Mouse (Mus musculus): ENCODE data around the gene Kif26a.

The Kif26a gene

GRCm38 (mm10) chr12:112210622-112211021 lies 64.6 kb downstream of the Kif26a start:
- ATAC-seq (ENCODE audit: insufficient number of reproducible peaks, low FRiP score, low TSS enrichment) = no peak

DNA sequence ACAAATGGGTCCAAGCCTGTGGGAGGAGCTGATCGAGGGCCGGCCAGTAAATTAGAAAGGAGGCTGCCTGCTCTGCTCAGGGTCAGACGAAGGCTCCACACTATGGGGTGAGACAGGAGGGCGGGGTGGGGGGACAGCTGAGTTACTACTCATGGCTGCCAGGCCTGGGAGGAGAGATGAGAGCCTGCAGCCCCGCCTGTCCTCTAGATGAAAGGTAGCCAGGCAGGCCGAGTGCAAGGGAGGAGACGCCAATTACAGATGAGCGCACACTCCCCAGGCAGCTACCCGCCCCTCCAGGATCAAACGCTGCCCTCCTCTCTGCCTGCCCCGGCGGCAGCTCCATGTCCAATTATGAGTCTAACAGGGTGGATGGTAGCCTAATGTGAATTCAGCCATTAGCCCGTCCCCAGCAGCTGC lies 68.4 kb downstream of the Kif26a start:
- no peak for ATAC-seq (ENCODE audit: insufficient number of reproducible peaks, low FRiP score, low TSS enrichment)

GRCm38 (mm10) chr12:112215545-112215944 lies 69.5 kb downstream of the Kif26a start:
- ATAC-seq (ENCODE audit: insufficient number of reproducible peaks, low FRiP score, low TSS enrichment) = no peak

GRCm38 (mm10) chr12:112217021-112217420 lies 71.0 kb downstream of the Kif26a start:
- no peak for ATAC-seq (ENCODE audit: insufficient number of reproducible peaks, low FRiP score, low TSS enrichment)

DNA sequence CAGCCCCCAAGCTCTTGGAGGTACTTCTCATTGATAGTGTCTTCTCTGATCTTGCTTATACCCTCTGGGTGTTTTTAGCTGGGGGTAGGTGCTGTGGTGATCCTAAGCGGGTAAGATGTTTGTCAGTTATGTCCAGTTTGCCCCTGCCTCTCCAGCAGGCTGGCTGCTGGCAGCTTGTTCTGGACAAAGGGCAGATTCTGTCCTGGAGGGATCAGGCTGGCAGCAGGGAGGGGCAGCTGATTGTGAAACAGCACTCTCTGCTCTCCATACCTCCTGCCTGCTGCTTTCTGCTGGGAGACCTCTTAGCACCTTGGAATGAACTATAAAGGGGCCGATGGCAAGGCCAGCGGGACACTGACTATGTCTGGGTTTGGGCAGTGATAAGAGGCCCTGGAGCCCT lies 71.7 kb downstream of the Kif26a start:
- ATAC-seq (ENCODE audit: insufficient number of reproducible peaks, low FRiP score, low TSS enrichment) = no peak

DNA sequence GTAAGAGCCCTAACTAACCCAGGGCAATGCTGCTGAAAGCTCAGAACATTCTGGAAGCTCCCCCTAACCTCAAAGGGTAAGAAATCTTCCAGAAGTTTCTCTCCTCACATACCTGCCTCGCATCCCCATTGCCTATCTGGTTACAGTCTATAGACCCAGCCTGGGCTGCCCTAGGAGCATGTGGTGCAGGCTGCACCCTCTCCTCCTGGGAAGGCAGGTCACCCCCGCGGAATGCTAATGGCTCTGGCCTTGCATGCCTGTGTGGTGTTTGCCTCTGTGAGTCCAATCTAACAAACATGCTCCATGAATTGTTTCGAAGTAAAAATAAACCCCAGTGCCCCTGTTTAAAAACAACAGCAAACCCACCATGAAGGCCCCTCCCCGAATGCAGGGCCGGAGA lies 75.3 kb downstream of the Kif26a start:
- no peak for ATAC-seq (ENCODE audit: insufficient number of reproducible peaks, low FRiP score, low TSS enrichment)

DNA sequence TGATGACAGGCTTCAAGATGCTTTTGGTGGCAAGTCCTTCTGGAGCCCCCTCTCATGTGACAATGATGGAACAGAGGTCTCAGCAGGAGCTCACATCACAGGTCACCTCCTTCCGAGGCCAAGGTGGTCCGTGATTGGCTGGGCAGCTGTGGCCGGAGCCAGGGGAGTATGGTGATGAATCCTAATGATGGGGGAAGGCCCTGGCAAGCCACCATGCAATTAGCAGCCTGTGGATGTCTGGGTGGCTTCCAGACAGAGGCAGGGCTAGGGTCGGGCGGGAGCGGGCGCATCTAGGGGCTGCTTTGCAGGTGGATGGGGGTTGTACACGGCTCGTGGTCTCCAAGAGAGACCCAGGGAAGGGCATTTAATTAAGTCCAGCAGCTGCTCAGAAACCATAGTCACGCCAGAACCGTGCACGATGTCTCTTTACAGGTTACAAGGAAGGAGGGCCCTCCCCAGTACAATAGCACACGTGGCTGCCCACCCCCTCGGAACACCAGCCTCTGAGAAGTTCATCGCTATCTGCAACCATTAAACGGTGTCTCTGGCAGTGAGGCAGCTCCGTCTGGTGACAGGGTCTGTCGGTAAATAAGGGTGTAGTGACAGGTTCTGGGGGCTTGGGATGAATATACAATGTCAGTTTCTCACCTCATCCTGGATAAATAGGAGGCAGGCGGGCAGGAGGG lies 75.9 kb downstream of the Kif26a start:
- no peak for ATAC-seq (ENCODE audit: insufficient number of reproducible peaks, low FRiP score, low TSS enrichment)

- no peak for ATAC-seq (ENCODE audit: insufficient number of reproducible peaks, low FRiP score, low TSS enrichment)
Measured at GRCm38 (mm10) chr12:112223721-112224337, 77.8 kb downstream of the Kif26a start.

- no peak for ATAC-seq (ENCODE audit: insufficient number of reproducible peaks, low FRiP score, low TSS enrichment)
Measured at GRCm38 (mm10) chr12:112226238-112226637, 80.2 kb downstream of the Kif26a start.

GRCm38 (mm10) chr12:112226656-112227055 lies 80.6 kb downstream of the Kif26a start:
- no peak for ATAC-seq (ENCODE audit: insufficient number of reproducible peaks, low FRiP score, low TSS enrichment)

GRCm38 (mm10) chr12:112229084-112229483 lies 83.1 kb downstream of the Kif26a start:
- ATAC-seq (ENCODE audit: insufficient number of reproducible peaks, low FRiP score, low TSS enrichment) = no peak

DNA sequence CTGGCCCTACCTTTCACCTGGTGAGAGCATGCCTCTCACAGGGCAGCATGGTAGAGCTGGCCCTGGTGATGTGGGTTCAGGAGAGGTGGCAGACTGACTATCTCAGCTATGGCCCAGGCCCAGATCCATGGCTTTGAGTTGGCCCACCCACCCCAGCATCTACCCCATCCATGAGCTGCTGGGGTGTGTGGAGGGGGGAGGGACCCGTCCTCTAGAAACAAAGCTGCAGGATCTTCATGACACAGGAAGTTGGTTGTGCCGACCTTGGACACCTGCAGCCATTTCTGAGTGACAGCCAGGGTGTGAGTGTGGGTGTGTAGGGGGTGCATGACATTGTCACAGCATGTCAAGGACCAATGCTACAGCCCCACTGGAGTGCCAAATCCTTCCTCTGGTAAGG lies 84.2 kb downstream of the Kif26a start:
- ATAC-seq (ENCODE audit: insufficient number of reproducible peaks, low FRiP score, low TSS enrichment) = no peak
